Mouse (Mus musculus) megakaryocyte, embryonic 14.5 days (primary cell): Measurements from ENCODE around the gene Pam16.

Experiments
- FLI1 ChIP-seq: IDR thresholded peaks from 2 replicates; pipeline ENCODE4 v1.6.1; 2012; ENCODE audit warnings: low read length, inconsistent platforms, mixed read lengths
- GATA1 ChIP-seq: IDR thresholded peaks from 3 replicates; pipeline ENCODE4 v1.6.1; 2012; ENCODE audit warnings: mixed read lengths, low read length, inconsistent platforms, borderline replicate concordance

- TF ChIP-seq GATA1 (no peak), FLI1 (no peak)
Observed at GRCm38 (mm10) chr16:4647651-4648141, 22.9 kb upstream of the Pam16 start.
